Mouse (Mus musculus) heart, embryonic 11.5 days (tissue): ENCODE results near the gene Pbld1. TPM values are rescaled to one million over a fixed set of nuclear protein-coding genes. Genes with fewer than 3 reads are reported as not detected.

Source experiments
- ATAC-seq: fragments of 200-750 bp; cut with Nextera tagmentation; replicated peaks from 2 replicates; pipeline ENCODE4 v1.8.0; 2017; ENCODE audit warnings: moderate library complexity; ENCODE audit not compliant: insufficient number of reproducible peaks, low FRiP score, low TSS enrichment
- H3K27ac ChIP-seq: fragments of 300-500 bp; sonication (generic); 2 replicates; pipeline ENCODE4 v1.5.1; 2014; ENCODE audit warnings: mild to moderate bottlenecking, low read depth, low read length
- H3K27me3 ChIP-seq: fragments of 300-500 bp; sonication (generic); 2 replicates; pipeline ENCODE4 v1.6.1; 2014; ENCODE audit warnings: mild to moderate bottlenecking, low read length, mixed read lengths; ENCODE audit not compliant: control insufficient read depth, insufficient read depth
- H3K36me3 ChIP-seq: fragments of 300-500 bp; sonication (generic); 2 replicates; pipeline ENCODE4 v1.6.1; 2014; ENCODE audit warnings: mild to moderate bottlenecking, low read length, moderate library complexity, mixed read lengths; ENCODE audit not compliant: control insufficient read depth, insufficient read depth
- H3K4me1 ChIP-seq: fragments of 300-500 bp; sonication (generic); 2 replicates; pipeline ENCODE4 v1.6.1; 2014; ENCODE audit warnings: low read length; ENCODE audit not compliant: control insufficient read depth, insufficient read depth
- H3K4me2 ChIP-seq: fragments of 300-500 bp; sonication (generic); 2 replicates; pipeline ENCODE4 v1.6.1; 2014; ENCODE audit warnings: mild to moderate bottlenecking, moderate library complexity
- H3K4me3 ChIP-seq: fragments of 300-500 bp; sonication (generic); 2 replicates; pipeline ENCODE4 v1.5.1; 2014; ENCODE audit warnings: low read depth, low read length
- H3K9ac ChIP-seq: fragments of 300-500 bp; sonication (generic); 2 replicates; pipeline ENCODE4 v1.6.1; 2014; ENCODE audit warnings: mild to moderate bottlenecking, low read depth, low read length, moderate library complexity
- H3K9me3 ChIP-seq: fragments of 300-500 bp; sonication (generic); replicated peaks from 2 replicates; pipeline ENCODE4 v1.6.1; 2016; ENCODE audit warnings: low read length; ENCODE audit not compliant: control insufficient read depth
- WGBS: fragments of 180-500 bp; shearing (Covaris S2); extraction: QIAGEN DNeasy Blood & Tissue Kit; methylation state at CpG from one replicate; pipeline ENCODE4 v1.1.7; 2014; ENCODE audit not compliant: insufficient replicate concordance; 5-methylcytosine and 5-hydroxymethylcytosine counted together
- polyA plus RNA-seq: library from polyadenylated mRNA; unstranded; fragments of >200 nt; fragmentation: Nextera tagmentation; extraction: Ambion mirVana; gene quantifications from 2 replicates; pipeline ENCODE4 v1.2.1, GENCODE M21; 2014

Gene Pbld1
- polyA plus RNA-seq, 1 experiment from 2014 or later: 1.1 TPM

DNA sequence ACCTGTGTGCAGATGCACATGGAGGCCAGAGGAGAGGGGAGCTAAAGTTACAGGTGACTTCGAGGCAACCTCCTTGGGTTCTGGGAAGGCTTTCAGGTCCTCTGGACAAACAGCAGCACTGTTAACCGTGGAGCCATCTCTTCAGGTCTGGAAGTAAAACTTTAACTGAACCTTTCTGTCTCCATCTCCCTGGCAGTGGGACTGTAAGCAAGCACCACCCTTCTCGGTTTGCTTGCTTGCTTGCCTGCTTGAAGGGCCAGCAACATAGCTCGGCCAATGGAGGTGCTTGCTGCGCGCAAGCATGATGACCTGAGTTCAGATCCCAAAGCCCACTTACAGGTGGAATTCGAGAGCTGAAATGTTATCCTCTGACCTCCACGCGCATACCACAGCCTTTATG, 4.6 kb downstream of the Pbld1 start:
- 72% methylated on average over 9 of the region's 9 CpGs for WGBS
- H3K9me3 ChIP-seq: no peaks in the 10 kb centered on the region

DNA sequence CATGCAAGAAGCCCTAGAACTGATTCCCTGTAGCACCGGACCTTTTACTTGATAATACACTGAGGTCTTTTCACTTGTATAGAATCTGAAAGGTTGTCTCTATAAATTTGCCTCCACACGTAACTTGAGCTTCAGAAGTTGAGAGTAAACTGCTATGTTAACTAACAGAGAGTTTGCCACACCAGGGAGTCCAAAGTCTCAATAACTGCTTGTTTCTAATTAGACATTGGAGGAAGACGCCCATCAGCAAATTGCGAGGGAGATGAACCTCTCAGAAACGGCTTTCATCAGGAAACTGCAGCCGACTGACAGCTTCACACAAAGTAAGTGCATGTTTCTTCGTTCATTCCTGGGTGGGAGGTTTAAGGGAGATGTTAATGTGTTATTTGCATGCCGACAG, 5.6 kb downstream of the Pbld1 start:
- no peak overlapping the region for H3K4me3 ChIP-seq
- no peaks in the 10 kb centered on the region for H3K36me3 ChIP-seq
- no peak overlapping the region for H3K27ac ChIP-seq
- H3K4me2 ChIP-seq: no peak overlapping the region
- ATAC-seq: no peak
- 54% methylated on average over 8 of the region's 8 CpGs for WGBS
- no peaks in the 10 kb centered on the region for H3K9me3 ChIP-seq
- H3K9ac ChIP-seq: no peak overlapping the region
- H3K4me1 ChIP-seq: no peaks in the 10 kb centered on the region
- peaks cover 4% of the 10 kb centered on the region; the same call in 1 of the 2 replicates for H3K27me3 ChIP-seq

More for the DNA sequence above, 4.6 kb downstream of the Pbld1 start:
- peaks cover 4% of the 10 kb centered on the region; the same call in 1 of the 2 replicates for H3K27me3 ChIP-seq
- H3K4me1 ChIP-seq: no peaks in the 10 kb centered on the region
- H3K36me3 ChIP-seq: no peaks in the 10 kb centered on the region
- H3K27ac ChIP-seq: no peak overlapping the region
- no peak overlapping the region for H3K9ac ChIP-seq
- no peak overlapping the region for H3K4me2 ChIP-seq
- no peak for ATAC-seq
- H3K4me3 ChIP-seq: no peak overlapping the region

DNA sequence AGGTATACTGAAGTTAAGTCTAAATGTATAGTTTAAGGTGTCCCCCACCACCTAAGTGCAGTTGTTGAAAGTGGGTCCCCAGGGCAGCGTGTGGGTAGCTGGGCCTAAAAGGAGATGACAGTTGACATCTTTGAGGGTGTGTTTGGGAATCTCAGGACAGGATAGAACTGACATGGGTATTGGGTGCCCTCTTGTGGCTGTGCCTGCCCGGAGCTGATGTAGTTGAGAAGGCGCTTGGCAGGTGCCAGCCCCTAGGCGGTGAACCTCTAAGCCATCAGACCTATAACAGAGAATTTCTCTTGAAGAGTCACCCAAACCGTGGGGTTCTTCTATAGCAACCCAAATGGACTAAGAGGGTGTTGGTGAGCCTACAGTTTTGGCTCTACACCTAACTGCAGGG, 6.0 kb downstream of the Pbld1 start:
- H3K36me3 ChIP-seq: no peaks in the 10 kb centered on the region
- H3K27ac ChIP-seq: no peak overlapping the region
- ATAC-seq: no peak
- H3K4me2 ChIP-seq: no peak overlapping the region
- peaks cover 4% of the 10 kb centered on the region; the same call in 1 of the 2 replicates for H3K27me3 ChIP-seq
- H3K4me3 ChIP-seq: no peak overlapping the region
- no peaks in the 10 kb centered on the region for H3K9me3 ChIP-seq
- H3K9ac ChIP-seq: no peak overlapping the region
- H3K4me1 ChIP-seq: no peaks in the 10 kb centered on the region
- WGBS: 10% methylated on average over 5 of the region's 5 CpGs

DNA sequence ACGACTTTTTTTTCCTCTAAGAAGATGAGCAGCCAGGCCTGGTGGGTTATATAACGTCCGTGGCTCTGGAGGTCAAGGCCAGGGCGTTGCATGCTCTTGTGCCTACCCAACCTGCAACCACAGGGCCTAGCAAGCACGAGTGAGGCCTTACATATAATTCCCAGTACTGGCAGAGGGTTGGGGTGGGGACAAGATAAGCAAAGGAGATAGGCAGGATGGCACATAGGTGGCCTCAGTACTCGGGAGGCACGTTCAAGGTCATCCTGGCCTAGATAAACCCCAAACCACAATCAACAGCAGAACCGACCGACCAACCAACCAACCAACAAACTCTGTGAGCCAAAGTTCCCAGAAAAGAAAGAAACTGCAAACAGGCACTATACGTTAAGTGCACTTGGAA, 26.3 kb downstream of the Pbld1 start:
- Histone ChIP-seq H3K4me3 (no peak overlapping the region), H3K9me3 (no peaks in the 10 kb centered on the region), H3K4me2 (no peak overlapping the region), H3K9ac (no peak overlapping the region), H3K36me3 (no peaks in the 10 kb centered on the region), H3K27ac (no peak overlapping the region), H3K4me1 (peaks cover 4% of the 10 kb centered on the region; the same call in 1 of the 2 replicates), H3K27me3 (peaks cover 3% of the 10 kb centered on the region; the same call in 1 of the 2 replicates)
- 69% methylated on average over 10 of the region's 10 CpGs for WGBS
- no peak for ATAC-seq

DNA sequence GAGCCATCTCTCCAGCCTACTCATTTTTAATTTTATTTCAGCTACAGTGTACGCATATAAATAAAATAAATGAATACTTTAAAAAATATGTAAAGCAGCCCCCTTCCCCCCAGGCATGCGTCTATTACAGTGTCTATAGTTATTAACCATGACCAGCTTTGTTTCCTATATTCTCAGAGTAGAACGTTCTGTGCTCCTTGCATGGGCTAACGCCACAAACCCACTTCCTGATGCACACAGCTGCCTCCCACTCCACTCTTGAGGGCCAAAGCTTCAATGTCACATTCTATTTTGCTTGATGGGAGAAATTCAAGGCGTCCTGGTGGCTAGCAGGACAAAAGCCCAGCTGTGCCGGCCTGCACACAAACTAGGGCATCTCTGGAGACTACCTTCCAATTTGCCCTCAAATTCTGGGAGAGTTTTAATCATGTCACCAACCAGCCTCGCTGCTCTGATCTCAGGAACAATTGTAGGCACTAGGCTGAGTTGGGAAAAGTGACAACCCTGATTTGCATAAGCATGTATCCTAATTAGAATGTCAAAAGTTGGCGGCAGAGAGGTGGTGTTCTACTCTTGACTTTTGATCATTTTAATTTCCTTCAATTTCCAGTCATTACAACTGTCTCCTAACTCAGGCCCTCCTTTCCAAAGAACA, 29.3 kb downstream of the Pbld1 start:
- H3K9me3 ChIP-seq: no peaks in the 10 kb centered on the region
- no peak overlapping the region; the same call in 1 of the 2 replicates for H3K9ac ChIP-seq
- H3K4me3 ChIP-seq: peak overlapping the region; percentile 40
- no peak overlapping the region for H3K27ac ChIP-seq
- peaks cover 4% of the 10 kb centered on the region; the same call in 1 of the 2 replicates for H3K4me1 ChIP-seq
- no peaks in the 10 kb centered on the region for H3K36me3 ChIP-seq
- 43% methylated on average over 8 of the region's 8 CpGs for WGBS
- peak overlapping the region; percentile 74 for H3K4me2 ChIP-seq
- ATAC-seq: no peak
- peaks cover 3% of the 10 kb centered on the region; the same call in 1 of the 2 replicates for H3K27me3 ChIP-seq

DNA sequence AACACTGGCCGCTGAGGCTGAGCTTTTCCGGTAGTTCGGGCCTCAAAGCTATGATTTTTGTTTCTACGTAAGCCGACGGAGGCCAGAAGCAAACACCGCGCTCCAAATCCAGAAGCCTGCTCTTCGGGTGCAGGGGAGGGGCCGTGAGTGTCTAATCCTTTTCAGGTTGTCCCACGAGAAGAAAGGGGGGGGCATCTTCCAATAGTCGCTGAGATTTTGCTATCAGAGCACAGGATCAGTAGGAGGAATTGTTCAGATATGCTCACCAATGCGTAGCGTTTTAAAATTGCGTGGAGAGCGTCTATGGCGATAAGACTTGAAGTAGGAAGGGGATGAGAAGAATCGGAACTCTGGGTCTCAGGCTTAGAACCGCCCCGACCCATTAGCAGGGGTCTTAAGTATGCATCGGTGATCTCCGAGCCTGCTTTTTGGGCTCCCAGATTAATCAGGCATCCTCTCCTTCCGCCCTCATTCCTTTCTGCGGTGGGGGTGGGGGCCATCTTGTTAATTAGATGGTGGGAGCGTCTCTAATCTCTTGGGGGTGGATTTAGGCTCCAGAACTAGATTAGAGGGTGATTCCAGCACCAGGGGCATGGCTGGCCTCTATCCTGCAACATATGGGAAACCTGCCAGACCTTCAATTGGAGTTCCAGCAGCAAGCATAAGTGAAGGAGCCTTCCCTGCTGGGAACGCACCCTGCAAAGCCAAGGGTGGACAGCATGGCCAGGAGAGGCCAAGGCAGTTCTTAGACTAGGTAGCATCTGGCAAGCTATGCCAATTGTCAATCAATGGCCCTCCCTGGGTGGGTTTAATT, 30.0 kb downstream of the Pbld1 start:
- no peak overlapping the region for H3K27ac ChIP-seq
- H3K27me3 ChIP-seq: peaks cover 3% of the 10 kb centered on the region; the same call in 1 of the 2 replicates
- H3K9me3 ChIP-seq: no peaks in the 10 kb centered on the region
- peak overlapping the region; percentile 74 for H3K4me2 ChIP-seq
- H3K4me3 ChIP-seq: peak overlapping the region; percentile 40
- peaks cover 4% of the 10 kb centered on the region; the same call in 1 of the 2 replicates for H3K4me1 ChIP-seq
- 5% methylated on average over 26 of the region's 26 CpGs for WGBS
- no peaks in the 10 kb centered on the region for H3K36me3 ChIP-seq
- no peak for ATAC-seq
- peak overlapping the region; percentile 64 for H3K9ac ChIP-seq

DNA sequence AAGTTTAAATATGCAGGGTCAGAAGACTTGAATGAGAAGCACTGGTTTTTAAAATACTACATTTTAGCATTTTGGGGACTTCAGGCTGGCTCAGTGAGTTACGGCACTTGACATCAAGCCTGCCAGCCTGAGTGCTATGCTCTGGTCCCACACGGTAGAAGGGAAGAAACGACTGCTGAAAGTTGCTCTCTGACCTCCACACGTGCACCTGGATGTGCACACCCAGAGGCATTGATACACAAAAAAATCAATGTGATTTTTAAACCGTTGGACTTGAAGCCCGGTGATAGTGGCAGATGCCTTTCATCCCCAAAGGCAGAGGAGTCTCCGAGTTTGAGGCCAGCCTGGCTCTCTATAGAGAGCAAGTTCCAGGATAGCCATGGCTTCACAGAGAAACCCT, 32.0 kb downstream of the Pbld1 start:
- WGBS: 74% methylated on average over 7 of the region's 7 CpGs
- H3K4me1 ChIP-seq: peaks cover 4% of the 10 kb centered on the region; the same call in 1 of the 2 replicates
- H3K27ac ChIP-seq: no peak overlapping the region
- H3K27me3 ChIP-seq: peaks cover 3% of the 10 kb centered on the region; the same call in 1 of the 2 replicates
- no peaks in the 10 kb centered on the region for H3K36me3 ChIP-seq
- no peak for ATAC-seq
- H3K9me3 ChIP-seq: no peaks in the 10 kb centered on the region
- no peak overlapping the region for H3K9ac ChIP-seq
- no peak overlapping the region for H3K4me2 ChIP-seq
- no peak overlapping the region for H3K4me3 ChIP-seq

DNA sequence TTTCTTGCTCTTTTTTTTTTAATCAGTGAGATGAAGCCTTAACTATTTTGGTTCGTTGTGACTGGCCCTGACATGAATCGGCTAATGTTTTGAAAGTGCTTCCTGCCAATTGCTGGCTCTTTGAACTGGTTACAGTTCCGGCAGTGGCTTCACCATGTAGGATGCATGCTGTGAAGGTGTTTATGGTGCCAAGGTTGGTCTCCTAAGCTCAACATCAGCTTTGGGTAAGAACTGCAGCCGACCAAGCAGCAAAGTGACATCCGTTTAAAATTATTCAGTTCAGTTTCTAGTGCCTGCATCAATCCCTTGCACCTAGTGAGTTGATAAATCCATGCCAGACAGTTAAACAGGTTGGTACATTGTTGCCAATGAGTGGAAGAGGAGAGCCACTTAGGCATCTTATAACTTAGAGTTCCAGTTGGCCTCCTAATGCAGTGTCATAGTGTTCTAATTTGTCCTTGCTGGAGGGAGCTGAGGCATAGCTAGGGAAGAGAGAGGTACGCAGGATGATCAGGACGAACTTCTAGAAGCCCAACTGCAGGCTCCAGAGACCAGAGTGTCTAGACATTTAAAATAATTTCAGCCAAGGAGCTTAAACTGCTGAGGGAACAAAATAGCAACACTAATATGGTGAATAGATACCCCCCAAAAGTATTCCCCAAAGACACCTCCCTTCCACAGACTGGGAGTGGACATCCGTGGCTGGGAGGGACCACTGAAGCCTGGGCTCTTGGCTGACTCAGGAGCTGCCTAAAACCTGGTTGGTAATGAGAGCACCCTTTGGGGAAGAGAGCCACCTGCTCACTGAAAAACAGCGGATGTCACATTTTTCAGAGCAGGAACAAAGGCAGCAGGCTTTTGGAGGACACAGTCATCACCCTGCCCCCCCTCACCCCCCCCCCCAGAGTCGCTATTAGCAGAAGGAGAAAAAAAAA, 32.9 kb downstream of the Pbld1 start:
- peaks cover 4% of the 10 kb centered on the region; the same call in 1 of the 2 replicates for H3K4me1 ChIP-seq
- no peak overlapping the region for H3K27ac ChIP-seq
- H3K9ac ChIP-seq: no peak overlapping the region
- ATAC-seq: no peak
- H3K9me3 ChIP-seq: no peaks in the 10 kb centered on the region
- WGBS: 71% methylated on average over 10 of the region's 10 CpGs
- H3K4me2 ChIP-seq: no peak overlapping the region
- H3K4me3 ChIP-seq: no peak overlapping the region
- H3K36me3 ChIP-seq: no peaks in the 10 kb centered on the region
- peaks cover 9% of the 10 kb centered on the region for H3K27me3 ChIP-seq
